Mouse (Mus musculus) ES-Bruce4 (cell line): Measurements from ENCODE around the gene 2900011O08Rik. TPM values are rescaled to one million over a fixed set of nuclear protein-coding genes. Genes with fewer than 3 reads are reported as not detected.

Source experiments
- H3K27ac ChIP-seq: 2 replicates; pipeline ENCODE4 v1.5.1; 2012; ENCODE audit warnings: low read length, inconsistent platforms; ENCODE audit not compliant: insufficient read depth
- H3K27me3 ChIP-seq: 2 replicates; pipeline ENCODE4 v1.6.1; 2012; ENCODE audit warnings: mild to moderate bottlenecking, low read length, inconsistent platforms; ENCODE audit not compliant: control insufficient read depth, poor library complexity, insufficient read depth, severe bottlenecking
- H3K36me3 ChIP-seq: 2 replicates; pipeline ENCODE4 v1.6.1; 2012; ENCODE audit warnings: inconsistent platforms, mild to moderate bottlenecking, low read length, moderate library complexity; ENCODE audit not compliant: control insufficient read depth, poor library complexity, insufficient read depth, severe bottlenecking
- H3K4me1 ChIP-seq: one replicate; pipeline ENCODE4 v1.8.1; 2011; ENCODE audit warnings: low read length; ENCODE audit not compliant: control insufficient read depth, insufficient read depth
- H3K4me3 ChIP-seq: 2 replicates; pipeline ENCODE4 v1.5.1; 2011; ENCODE audit warnings: low read depth, mild to moderate bottlenecking, low read length
- H3K9ac ChIP-seq: 2 replicates; pipeline ENCODE4 v1.6.1; 2012; ENCODE audit warnings: low read depth, mild to moderate bottlenecking, inconsistent platforms; ENCODE audit not compliant: poor library complexity, severe bottlenecking
- H3K9me3 ChIP-seq: replicated peaks from 2 replicates; pipeline ENCODE4 v1.6.1; 2012; ENCODE audit warnings: mild to moderate bottlenecking, low read length, inconsistent platforms; ENCODE audit not compliant: control insufficient read depth, poor library complexity, insufficient read depth, severe bottlenecking
- CTCF ChIP-seq: IDR thresholded peaks from one replicate; pipeline ENCODE4 v1.8.1; 2011; ENCODE audit warnings: low read depth, low read length
- EP300 ChIP-seq: IDR thresholded peaks from 2 replicates; pipeline ENCODE4 v1.6.1; 2011; ENCODE audit warnings: low read depth, low read length; ENCODE audit not compliant: insufficient read depth
- POLR2A ChIP-seq: IDR thresholded peaks from one replicate; pipeline ENCODE4 v1.8.1; 2011; ENCODE audit warnings: low read length; ENCODE audit not compliant: insufficient read depth
- polyA plus RNA-seq: library from polyadenylated mRNA; stranded (reverse); fragments of >200 nt; gene quantifications from 2 replicates; pipeline ENCODE4 v1.2.4, GENCODE M21; 2011; ENCODE audit warnings: low read depth; ENCODE audit not compliant: missing spikeins, insufficient read depth, insufficient read length

2900011O08Rik gene
- polyA plus RNA-seq: 17.0 and 20.0 TPM in 2 replicates

DNA sequence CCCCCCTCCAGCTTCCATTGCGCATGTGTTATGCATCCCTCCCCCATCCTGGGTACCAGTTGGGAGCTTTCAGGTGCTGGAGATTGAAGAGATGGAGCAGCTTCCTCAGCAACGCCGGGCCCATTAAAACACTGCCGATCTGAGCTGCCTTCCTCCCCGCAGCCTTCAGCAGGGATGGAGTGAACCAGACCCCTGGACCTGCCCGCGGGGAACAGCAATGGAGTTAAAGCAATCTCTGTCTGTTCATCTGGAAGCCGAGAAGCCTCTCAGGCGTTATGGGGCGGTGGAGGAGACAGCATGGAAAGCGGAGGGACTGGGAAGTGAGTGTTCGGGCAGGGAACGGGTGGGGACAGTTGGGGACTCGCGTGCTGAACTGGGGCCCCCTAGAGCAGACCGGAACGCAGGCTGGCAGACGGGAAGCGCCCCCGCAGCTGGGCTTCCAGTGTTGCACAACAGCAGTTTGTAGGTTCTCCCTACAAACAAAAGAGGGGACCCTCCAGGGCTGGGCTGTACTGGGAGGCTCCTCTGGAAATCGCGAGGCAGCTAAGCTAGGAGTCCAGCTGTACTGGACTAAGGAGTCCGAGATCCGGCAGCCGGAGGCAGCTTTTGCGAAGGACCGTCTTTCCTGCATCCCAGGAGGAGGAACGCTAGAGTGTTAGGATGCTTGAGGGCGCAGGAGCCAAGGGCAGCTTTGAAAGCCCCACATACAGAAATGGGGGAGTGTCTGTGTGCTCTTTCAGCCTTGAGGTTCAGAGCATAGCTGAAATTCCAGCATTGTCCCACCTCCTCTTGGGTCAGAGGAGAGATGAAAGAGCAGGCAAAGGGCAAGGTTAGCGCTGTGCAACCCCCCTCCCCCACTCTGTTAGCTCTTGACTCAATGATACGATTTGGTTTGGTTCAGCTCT is at the start of gene 2900011O08Rik, which contains the start of gene Ifitm7:
TSS of gene 2900011O08Rik (plus strand) at position 31 of the 905 bp plus-strand sequence.
TSS of gene Ifitm7 (minus strand) at position 315 of the 905 bp plus-strand sequence.
- Histone ChIP-seq H3K9ac (peak within 1 kb of the TSS; percentile 83), H3K36me3 (no peaks in the 10 kb centered on the region), H3K9me3 (peaks cover 9% of the 10 kb centered on the region), H3K4me1 (no peaks in the 10 kb centered on the region), H3K4me3 (peak within 1 kb of the TSS; percentile 93), H3K27ac (peak within 1 kb of the TSS; percentile 82), H3K27me3 (no peaks in the 10 kb centered on the region)
- no peak for TF ChIP-seq POLR2A
- TF ChIP-seq EP300: peak; percentile 91
- TF ChIP-seq CTCF: no peak

DNA sequence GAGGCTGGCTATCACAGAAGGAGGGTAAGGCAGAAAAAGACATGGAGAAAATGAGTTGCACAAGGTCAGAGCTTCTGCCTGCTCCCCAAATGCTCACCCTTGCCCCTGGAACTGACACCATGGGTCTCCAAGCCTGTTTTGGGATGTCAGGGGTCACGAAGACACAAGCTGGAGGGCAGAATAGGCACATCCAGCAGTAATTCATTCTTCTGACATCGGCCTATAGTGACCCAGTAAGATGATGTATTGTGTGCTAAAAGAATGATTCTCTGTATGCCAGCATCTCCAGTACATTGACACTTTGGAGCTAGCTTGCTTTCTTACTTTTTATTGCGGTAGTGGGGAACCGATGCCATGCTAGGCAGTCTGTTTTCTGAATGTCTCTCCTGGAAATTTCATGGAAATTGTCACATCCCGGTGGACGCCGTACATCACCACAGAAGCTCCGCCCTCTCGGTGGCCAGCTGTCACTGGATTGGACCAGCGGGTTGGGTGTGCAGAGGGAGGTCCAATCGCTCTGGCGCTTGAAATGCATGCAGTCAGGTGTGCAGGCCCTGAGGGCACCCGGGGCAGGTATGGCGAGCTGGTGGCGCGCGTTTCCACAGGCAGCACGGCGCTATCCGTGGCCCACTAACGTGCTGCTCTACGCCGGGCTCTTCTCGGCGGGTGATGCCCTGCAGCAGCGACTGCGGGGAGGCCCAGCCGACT is 46.1 kb upstream of the 2900011O08Rik start:
- peak; percentile 27; the same call in 1 of the 2 replicates for TF ChIP-seq EP300
- peak; percentile 65 for TF ChIP-seq POLR2A
- no peak for TF ChIP-seq CTCF
- no peaks in the 10 kb centered on the region for H3K9me3 ChIP-seq
- no peaks in the 10 kb centered on the region for H3K4me1 ChIP-seq
- peak overlapping the region; percentile 70 for H3K9ac ChIP-seq
- no peaks in the 10 kb centered on the region for H3K36me3 ChIP-seq
- no peak overlapping the region for H3K27ac ChIP-seq
- no peaks in the 10 kb centered on the region for H3K27me3 ChIP-seq
- H3K4me3 ChIP-seq: peak overlapping the region; percentile 82

DNA sequence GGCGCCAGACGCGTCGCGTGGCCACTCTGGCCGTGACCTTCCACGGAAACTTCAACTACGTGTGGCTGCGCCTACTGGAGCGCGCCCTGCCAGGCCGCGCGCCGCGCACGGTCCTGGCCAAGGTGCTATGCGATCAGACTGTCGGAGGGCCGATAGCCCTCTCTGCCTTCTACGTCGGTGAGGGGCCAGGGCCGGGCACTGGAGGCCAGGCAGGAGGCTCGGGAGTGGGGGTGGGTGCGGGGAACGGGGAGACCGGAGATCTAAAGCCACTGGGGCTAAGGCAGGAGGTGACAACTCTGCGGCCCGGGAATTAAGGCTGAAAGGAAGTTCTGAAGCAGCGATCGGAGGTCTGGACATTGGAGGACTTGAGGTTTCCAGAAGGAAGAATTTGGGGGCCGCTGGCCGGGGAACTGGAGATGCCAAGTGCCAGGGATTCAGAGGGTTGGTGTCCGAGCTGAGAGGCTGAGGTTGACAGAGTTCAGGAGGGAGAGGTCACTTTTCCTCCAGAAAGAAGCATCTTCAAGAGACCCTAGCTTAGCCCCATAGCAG is 45.5 kb upstream of the 2900011O08Rik start:
- Histone ChIP-seq H3K9ac (peak overlapping the region; percentile 70), H3K9me3 (no peaks in the 10 kb centered on the region), H3K36me3 (no peaks in the 10 kb centered on the region), H3K4me1 (no peaks in the 10 kb centered on the region), H3K4me3 (peak overlapping the region; percentile 82), H3K27me3 (no peaks in the 10 kb centered on the region), H3K27ac (no peak overlapping the region)
- TF ChIP-seq EP300 (no peak), POLR2A (no peak), CTCF (no peak)

DNA sequence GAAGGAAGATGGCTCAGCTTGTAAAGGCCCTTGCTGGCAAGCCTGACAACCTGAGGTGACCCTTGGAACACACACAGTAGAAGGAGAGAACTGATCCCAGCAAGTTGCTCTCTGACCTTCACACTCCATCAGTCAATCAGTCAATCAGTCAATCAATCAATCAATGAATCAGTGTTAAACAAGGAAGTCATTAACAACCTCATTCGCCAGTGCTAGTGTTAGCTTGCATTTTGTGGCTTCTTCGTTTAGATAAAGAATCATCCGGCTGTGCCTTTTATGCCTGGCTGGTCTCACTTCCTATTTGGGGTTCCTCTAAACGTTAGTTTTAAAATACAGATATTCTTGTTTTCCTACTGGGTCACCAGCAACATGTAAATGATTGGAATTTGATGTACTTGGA is 42.2 kb upstream of the 2900011O08Rik start:
- no peaks in the 10 kb centered on the region for H3K9me3 ChIP-seq
- H3K4me3 ChIP-seq: no peak overlapping the region
- peaks cover 2% of the 10 kb centered on the region for H3K4me1 ChIP-seq
- H3K36me3 ChIP-seq: no peaks in the 10 kb centered on the region
- H3K9ac ChIP-seq: no peak overlapping the region
- no peaks in the 10 kb centered on the region for H3K27me3 ChIP-seq
- no peak overlapping the region for H3K27ac ChIP-seq
- TF ChIP-seq EP300 (no peak), CTCF (no peak), POLR2A (no peak)

DNA sequence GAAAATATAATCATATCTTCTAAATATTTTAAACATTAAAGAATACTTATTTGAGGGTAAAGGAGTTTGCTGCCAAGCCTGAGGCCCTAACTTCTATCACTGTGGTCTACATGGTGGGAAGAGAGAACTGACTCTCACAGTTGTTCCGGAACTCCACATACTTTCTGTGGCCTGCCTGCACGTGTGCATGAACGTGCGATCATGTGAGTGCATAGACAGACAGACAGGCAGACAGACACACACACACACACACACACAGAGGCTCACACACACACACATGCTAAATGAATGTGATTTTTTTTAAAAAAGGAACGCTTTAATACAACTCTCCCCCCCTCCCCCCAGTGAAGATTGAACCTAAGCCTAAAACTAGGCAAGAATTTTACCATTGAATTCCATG is 41.7 kb upstream of the 2900011O08Rik start:
- Histone ChIP-seq H3K27me3 (no peaks in the 10 kb centered on the region), H3K4me1 (peaks cover 2% of the 10 kb centered on the region), H3K9me3 (peaks cover 5% of the 10 kb centered on the region; the same call in 1 of the 2 replicates), H3K27ac (no peak overlapping the region), H3K36me3 (no peaks in the 10 kb centered on the region), H3K9ac (no peak overlapping the region), H3K4me3 (no peak overlapping the region)
- TF ChIP-seq POLR2A: no peak
- TF ChIP-seq EP300: no peak
- TF ChIP-seq CTCF: no peak
